Mouse (Mus musculus): Measurements from ENCODE around the gene Dhcr7. TPM values are rescaled to one million over a fixed set of nuclear protein-coding genes. Genes with fewer than 3 reads are reported as not detected.

Gene Dhcr7
- polyA plus RNA-seq, 1 experiment from 2014 or later, result 83.4 TPM

GRCm38 (mm10) chr7:143800770-143801169, 22.2 kb upstream of the Dhcr7 start:
- Histone ChIP-seq H3K9me3 (replicated peaks; ENCODE audit: control insufficient read depth, low read length, poor library complexity, severe bottlenecking) (no peaks in the 10 kb centered on the region), H3K27ac (ENCODE audit: low read length) (no peak overlapping the region), H3K27me3 (ENCODE audit: control insufficient read depth, insufficient read depth, low read depth, low read length) (no peaks in the 10 kb centered on the region), H3K4me2 (ENCODE audit: low read length) (no peak overlapping the region), H3K4me1 (ENCODE audit: control insufficient read depth, insufficient read depth, low read length) (no peaks in the 10 kb centered on the region), H3K4me3 (ENCODE audit: low read depth, low read length) (no peak overlapping the region), H3K9ac (ENCODE audit: low read depth, low read length) (no peak overlapping the region), H3K36me3 (ENCODE audit: control insufficient read depth, insufficient read depth, low read length) (peaks cover 29% of the 10 kb centered on the region)
- no peak for ATAC-seq
- WGBS, result 87% methylated on average over 1 of the region's 1 CpGs

GRCm38 (mm10) chr7:143801195-143802065, 21.5 kb upstream of the Dhcr7 start:
- no peak for ATAC-seq
- H3K4me1 ChIP-seq (ENCODE audit: control insufficient read depth, insufficient read depth, low read length), result no peaks in the 10 kb centered on the region
- no peaks in the 10 kb centered on the region for H3K9me3 ChIP-seq (replicated peaks; ENCODE audit: control insufficient read depth, low read length, poor library complexity, severe bottlenecking)
- WGBS, result 91% methylated on average over 8 of the region's 8 CpGs
- no peak overlapping the region for H3K4me3 ChIP-seq (ENCODE audit: low read depth, low read length)
- H3K27ac ChIP-seq (ENCODE audit: low read length), result no peak overlapping the region
- H3K9ac ChIP-seq (ENCODE audit: low read depth, low read length), result no peak overlapping the region
- peaks cover 26% of the 10 kb centered on the region for H3K36me3 ChIP-seq (ENCODE audit: control insufficient read depth, insufficient read depth, low read length)
- H3K4me2 ChIP-seq (ENCODE audit: low read length), result no peak overlapping the region
- H3K27me3 ChIP-seq (ENCODE audit: control insufficient read depth, insufficient read depth, low read depth, low read length), result no peaks in the 10 kb centered on the region

- Histone ChIP-seq H3K4me2 (ENCODE audit: low read length) (no peak overlapping the region), H3K36me3 (ENCODE audit: control insufficient read depth, insufficient read depth, low read length) (peaks cover 2% of the 10 kb centered on the region; the same call in 1 of the 2 replicates)
- WGBS, result 79% methylated on average over 5 of the region's 5 CpGs
These were observed 17.7 kb upstream of the Dhcr7 start for GRCm38 (mm10) chr7:143805199-143805624.

GRCm38 (mm10) chr7:143808909-143809308, 14.0 kb upstream of the Dhcr7 start:
- no peak overlapping the region for H3K9ac ChIP-seq (ENCODE audit: low read depth, low read length)
- WGBS, result 47% methylated on average over 1 of the region's 1 CpGs
- no peak overlapping the region for H3K4me3 ChIP-seq (ENCODE audit: low read depth, low read length)
- H3K9me3 ChIP-seq (replicated peaks; ENCODE audit: control insufficient read depth, low read length, poor library complexity, severe bottlenecking), result no peaks in the 10 kb centered on the region
- peaks cover 3% of the 10 kb centered on the region for H3K36me3 ChIP-seq (ENCODE audit: control insufficient read depth, insufficient read depth, low read length)
- no peak for ATAC-seq
- no peak overlapping the region for H3K27ac ChIP-seq (ENCODE audit: low read length)
- H3K4me1 ChIP-seq (ENCODE audit: control insufficient read depth, insufficient read depth, low read length), result no peaks in the 10 kb centered on the region
- H3K27me3 ChIP-seq (ENCODE audit: control insufficient read depth, insufficient read depth, low read depth, low read length), result no peaks in the 10 kb centered on the region
- no peak overlapping the region for H3K4me2 ChIP-seq (ENCODE audit: low read length)

More at GRCm38 (mm10) chr7:143805199-143805624, 17.7 kb upstream of the Dhcr7 start:
- Histone ChIP-seq H3K27me3 (ENCODE audit: control insufficient read depth, insufficient read depth, low read depth, low read length) (no peaks in the 10 kb centered on the region), H3K9ac (ENCODE audit: low read depth, low read length) (no peak overlapping the region), H3K9me3 (replicated peaks; ENCODE audit: control insufficient read depth, low read length, poor library complexity, severe bottlenecking) (no peaks in the 10 kb centered on the region), H3K4me1 (ENCODE audit: control insufficient read depth, insufficient read depth, low read length) (no peaks in the 10 kb centered on the region), H3K4me3 (ENCODE audit: low read depth, low read length) (no peak overlapping the region), H3K27ac (ENCODE audit: low read length) (no peak overlapping the region)
- ATAC-seq, result no peak

GRCm38 (mm10) chr7:143819201-143819600, 3.7 kb upstream of the Dhcr7 start:
- H3K27ac ChIP-seq (ENCODE audit: low read length), result no peak overlapping the region
- WGBS, result 82% methylated on average over 4 of the region's 4 CpGs
- peaks cover 11% of the 10 kb centered on the region for H3K4me1 ChIP-seq (ENCODE audit: control insufficient read depth, insufficient read depth, low read length)
- peaks cover 2% of the 10 kb centered on the region for H3K36me3 ChIP-seq (ENCODE audit: control insufficient read depth, insufficient read depth, low read length)
- no peak for ATAC-seq
- H3K4me3 ChIP-seq (ENCODE audit: low read depth, low read length), result no peak overlapping the region
- no peaks in the 10 kb centered on the region for H3K27me3 ChIP-seq (ENCODE audit: control insufficient read depth, insufficient read depth, low read depth, low read length)
- H3K4me2 ChIP-seq (ENCODE audit: low read length), result no peak overlapping the region
- H3K9me3 ChIP-seq (replicated peaks; ENCODE audit: control insufficient read depth, low read length, poor library complexity, severe bottlenecking), result no peaks in the 10 kb centered on the region
- H3K9ac ChIP-seq (ENCODE audit: low read depth, low read length), result no peak overlapping the region

GRCm38 (mm10) chr7:143821241-143821640, 1.7 kb upstream of the Dhcr7 start:
- Histone ChIP-seq H3K27ac (ENCODE audit: low read length) (no peak overlapping the region), H3K4me2 (ENCODE audit: low read length) (no peak overlapping the region), H3K36me3 (ENCODE audit: control insufficient read depth, insufficient read depth, low read length) (peaks cover 2% of the 10 kb centered on the region; the same call in 1 of the 2 replicates), H3K4me3 (ENCODE audit: low read depth, low read length) (no peak overlapping the region), H3K9me3 (replicated peaks; ENCODE audit: control insufficient read depth, low read length, poor library complexity, severe bottlenecking) (no peaks in the 10 kb centered on the region), H3K9ac (ENCODE audit: low read depth, low read length) (no peak overlapping the region), H3K4me1 (ENCODE audit: control insufficient read depth, insufficient read depth, low read length) (peaks cover 11% of the 10 kb centered on the region), H3K27me3 (ENCODE audit: control insufficient read depth, insufficient read depth, low read depth, low read length) (no peaks in the 10 kb centered on the region)
- WGBS, result 93% methylated on average over 2 of the region's 2 CpGs
- no peak for ATAC-seq

GRCm38 (mm10) chr7:143823266-143823605, 291 bp downstream of the Dhcr7 start:
- ATAC-seq, result no peak; the same call in 1 of the 2 replicates
- H3K27ac ChIP-seq (ENCODE audit: low read length), result peak overlapping the region; percentile 84

GRCm38 (mm10) chr7:143826985-143827384, 4.0 kb downstream of the Dhcr7 start:
- no peak for ATAC-seq
- H3K9me3 ChIP-seq (replicated peaks; ENCODE audit: control insufficient read depth, low read length, poor library complexity, severe bottlenecking), result no peaks in the 10 kb centered on the region
- 87% methylated on average over 2 of the region's 2 CpGs for WGBS

More at GRCm38 (mm10) chr7:143823266-143823605, 291 bp downstream of the Dhcr7 start:
- H3K36me3 ChIP-seq (ENCODE audit: control insufficient read depth, insufficient read depth, low read length), result peaks cover 2% of the 10 kb centered on the region; the same call in 1 of the 2 replicates
- no peaks in the 10 kb centered on the region for H3K27me3 ChIP-seq (ENCODE audit: control insufficient read depth, insufficient read depth, low read depth, low read length)
- H3K4me1 ChIP-seq (ENCODE audit: control insufficient read depth, insufficient read depth, low read length), result peaks cover 11% of the 10 kb centered on the region
- 77% methylated on average over 4 of the region's 4 CpGs for WGBS
- H3K9me3 ChIP-seq (replicated peaks; ENCODE audit: control insufficient read depth, low read length, poor library complexity, severe bottlenecking), result no peaks in the 10 kb centered on the region
- H3K9ac ChIP-seq (ENCODE audit: low read depth, low read length), result peak overlapping the region; percentile 63
- peak overlapping the region; percentile 62 for H3K4me3 ChIP-seq (ENCODE audit: low read depth, low read length)
- peak overlapping the region; percentile 59 for H3K4me2 ChIP-seq (ENCODE audit: low read length)

More at GRCm38 (mm10) chr7:143826985-143827384, 4.0 kb downstream of the Dhcr7 start:
- Histone ChIP-seq H3K36me3 (ENCODE audit: control insufficient read depth, insufficient read depth, low read length) (no peaks in the 10 kb centered on the region), H3K4me1 (ENCODE audit: control insufficient read depth, insufficient read depth, low read length) (peaks cover 25% of the 10 kb centered on the region), H3K27ac (ENCODE audit: low read length) (no peak overlapping the region), H3K9ac (ENCODE audit: low read depth, low read length) (no peak overlapping the region), H3K4me3 (ENCODE audit: low read depth, low read length) (no peak overlapping the region), H3K27me3 (ENCODE audit: control insufficient read depth, insufficient read depth, low read depth, low read length) (no peaks in the 10 kb centered on the region), H3K4me2 (ENCODE audit: low read length) (no peak overlapping the region)
